9 mouse cellular contexts compared by ENCODE assay signal in genomic region chr11:70650322-70651175, GRCm38 (mm10). TPM values are rescaled to one million over a fixed set of nuclear protein-coding genes. Genes with fewer than 3 reads are reported as not detected.
DNase-seq lines count a peak whose midpoint lies in the region; ATAC-seq lines count a peak whose summit lies in the region.
"Had no signal": no experiment of that assay in that cellular context is flagged by ENCODE, and none has a peak within 500 bp of the region (broad histone marks: within the 10 kb centered on the region; RNA-seq: fewer than 3 reads in every experiment).

No protein-coding gene starts in this region.

- peaks cover 50% of the 10 kb centered on the region for H3K36me3 ChIP-seq in liver, embryonic 13.5 days

- peaks cover 8% of the 10 kb centered on the region for H3K4me1 ChIP-seq in brown adipose tissue, adult 24 weeks (ENCODE audit: control insufficient read depth, insufficient read depth, insufficient read length, low read length)
- peaks cover 74% of the 10 kb centered on the region for H3K4me1 ChIP-seq in liver, embryonic 13.5 days (replicated peaks)

- WGBS in liver, embryonic 13.5 days (ENCODE audit: insufficient replicate concordance): 35% methylated on average over 12 of the region's 12 CpGs

- H3K27ac ChIP-seq in brown adipose tissue, adult 24 weeks (replicated peaks; ENCODE audit: low read depth, low read length): peak overlapping the region; percentile 21
- H3K27ac ChIP-seq in liver, embryonic 13.5 days: peak overlapping the region; percentile 99

- intact Hi-C loops in heart, postnatal 10 days (cut with DNase I): no loop called here

- peak overlapping the region; percentile 96 for H3K4me2 ChIP-seq in liver, embryonic 13.5 days

- H3K27me3 ChIP-seq in liver, embryonic 13.5 days: no peaks in the 10 kb centered on the region

- peak overlapping the region; percentile 99 for H3K9ac ChIP-seq in liver, embryonic 13.5 days

- no peaks in the 10 kb centered on the region for H3K9me3 ChIP-seq in liver, embryonic 13.5 days (replicated peaks)

- ATAC-seq in liver, embryonic 13.5 days (ENCODE audit: low read depth): no peak
- no peak for ATAC-seq in erythroid progenitor cell, adult 5-6 weeks (replicated peaks; ENCODE audit: low FRiP score, poor library complexity, severe bottlenecking)

- DNase-seq in heart, adult 11 months: peak; percentile 92
- no peak for DNase-seq in heart, postnatal 10 days
- peak; percentile 88 for DNase-seq in 416B (ENCODE audit: low read depth)
- no peak for DNase-seq in liver, embryonic 13.5 days
- no peak for DNase-seq in MN1 (ENCODE audit: low spot score)
- no peak for DNase-seq in retina, postnatal 1 day

- peak overlapping the region; percentile 10; the same call in 1 of the 2 replicates for H3K4me3 ChIP-seq in brown adipose tissue, adult 24 weeks (ENCODE audit: insufficient read depth, low read depth, low read length)
- peak overlapping the region; percentile 100 for H3K4me3 ChIP-seq in liver, embryonic 13.5 days (replicated peaks)

RNA-seq across cellular contexts. Expression of gene Slc25a11, which starts 3.3 kb away (rescaled TPM):
- 100 to 1,000 TPM; 378 to 381 TPM for total RNA-seq in heart, postnatal 10 days (2021)
- 166 and 170 TPM in 2 replicates for polyA plus RNA-seq in brown adipose tissue, adult 24 weeks (2012; ENCODE audit: insufficient read depth, insufficient read length, missing spikeins)
- 72.8 and 73.8 TPM in 2 replicates for polyA plus RNA-seq in liver, embryonic 13.5 days (2015; fragmentation: Nextera tagmentation; extraction: Ambion mirVana)
- 24.9 and 26.0 TPM in 2 replicates for total RNA-seq in erythroid progenitor cell, adult 5-6 weeks (2015; ENCODE audit: low replicate concordance)
- total RNA-seq in erythroid progenitor cell, adult 5-6 weeks (2017; ENCODE audit: low replicate concordance): 21.9 and 23.6 TPM in 2 replicates

RNA-seq across cellular contexts. Expression of gene Rnf167, which starts 3.5 kb away (rescaled TPM):
- 10 to 100 TPM; 50.2 to 50.4 TPM for total RNA-seq in heart, postnatal 10 days (2021)
- 44.0 and 52.3 TPM in 2 replicates for polyA plus RNA-seq in brown adipose tissue, adult 24 weeks (2012; ENCODE audit: insufficient read depth, insufficient read length, missing spikeins)
- polyA plus RNA-seq in liver, embryonic 13.5 days (2015; fragmentation: Nextera tagmentation; extraction: Ambion mirVana): 74.2 and 81.0 TPM in 2 replicates
- total RNA-seq in erythroid progenitor cell, adult 5-6 weeks (2015; ENCODE audit: low replicate concordance): 134 and 213 TPM in 2 replicates
- 115 and 117 TPM in 2 replicates for total RNA-seq in erythroid progenitor cell, adult 5-6 weeks (2017; ENCODE audit: low replicate concordance)

RNA-seq across cellular contexts. Expression of gene Pfn1, which starts 3.9 kb away (rescaled TPM):
- 100 to 1,000 TPM; 456 to 499 TPM for total RNA-seq in heart, postnatal 10 days (2021)
- polyA plus RNA-seq in brown adipose tissue, adult 24 weeks (2012; ENCODE audit: insufficient read depth, insufficient read length, missing spikeins): 244 and 265 TPM in 2 replicates
- polyA plus RNA-seq in liver, embryonic 13.5 days (2015; fragmentation: Nextera tagmentation; extraction: Ambion mirVana): 1,347 and 1,531 TPM in 2 replicates
- total RNA-seq in erythroid progenitor cell, adult 5-6 weeks (2015; ENCODE audit: low replicate concordance): 529 and 614 TPM in 2 replicates
- 132 and 200 TPM in 2 replicates for total RNA-seq in erythroid progenitor cell, adult 5-6 weeks (2017; ENCODE audit: low replicate concordance)

RNA-seq across cellular contexts. Expression of gene Eno3, which starts 6.5 kb away (rescaled TPM):
- 1,000 to 10,000 TPM; 1,599 to 1,711 TPM for total RNA-seq in heart, postnatal 10 days (2021)
- polyA plus RNA-seq in brown adipose tissue, adult 24 weeks (2012; ENCODE audit: insufficient read depth, insufficient read length, missing spikeins): 40.8 and 79.3 TPM in 2 replicates
- polyA plus RNA-seq in liver, embryonic 13.5 days (2015; fragmentation: Nextera tagmentation; extraction: Ambion mirVana): 5.5 and 6.7 TPM in 2 replicates
- total RNA-seq in erythroid progenitor cell, adult 5-6 weeks (2015; ENCODE audit: low replicate concordance): 5.4 and 14.8 TPM in 2 replicates
- total RNA-seq in erythroid progenitor cell, adult 5-6 weeks (2017; ENCODE audit: low replicate concordance): 2.3 and 11.0 TPM in 2 replicates

RNA-seq across cellular contexts. Expression of gene Gp1ba, which starts 11.6 kb away (rescaled TPM):
- total RNA-seq in heart, postnatal 10 days (2021): under 1 TPM; 0.17 to 0.43 TPM
- polyA plus RNA-seq in brown adipose tissue, adult 24 weeks (2012; ENCODE audit: insufficient read depth, insufficient read length, missing spikeins): not detected in 2 replicates
- polyA plus RNA-seq in liver, embryonic 13.5 days (2015; fragmentation: Nextera tagmentation; extraction: Ambion mirVana): 2.8 and 4.7 TPM in 2 replicates
- total RNA-seq in erythroid progenitor cell, adult 5-6 weeks (2015; ENCODE audit: low replicate concordance): 2.5 and 8.0 TPM in 2 replicates
- total RNA-seq in erythroid progenitor cell, adult 5-6 weeks (2017; ENCODE audit: low replicate concordance): 1.1 TPM in 1 of 2 replicates, not detected in the other
- total RNA-seq: layer of hippocampus, adult 18-20 months had no signal

Comparison
In these comparisons a context has a peak if more than half of its experiments do, and no peak if none do; other contexts are left out.
1. DNase-seq: peak in heart, adult 11 months (single experiment) and 416B (single experiment); none in heart, postnatal 10 days (0 of 2), liver, embryonic 13.5 days (single experiment), MN1 (single experiment) and retina, postnatal 1 day (single experiment).
2. RNA of gene Slc25a11, which starts 3.3 kb away (total RNA-seq): 378 to 381 TPM in heart, postnatal 10 days; 21.9 to 26.0 TPM in erythroid progenitor cell, adult 5-6 weeks; every median in the first group is over 10 times any median in the second.